Mouse (Mus musculus) neural tube, embryonic 10.5 days (tissue): ENCODE results near the gene Mylk.
"Not testable (repeated sequence)": the region's sequence is repeated elsewhere in the genome, so short reads cannot be mapped to it uniquely, and the experiment has no call there.

Experiments used
- DNase-seq: peaks from one replicate; pipeline ENCODE4 v3.0.0-alpha.2; 2017; ENCODE audit warnings: low spot score; ENCODE audit errors: extremely low spot score

Mylk gene

DNA sequence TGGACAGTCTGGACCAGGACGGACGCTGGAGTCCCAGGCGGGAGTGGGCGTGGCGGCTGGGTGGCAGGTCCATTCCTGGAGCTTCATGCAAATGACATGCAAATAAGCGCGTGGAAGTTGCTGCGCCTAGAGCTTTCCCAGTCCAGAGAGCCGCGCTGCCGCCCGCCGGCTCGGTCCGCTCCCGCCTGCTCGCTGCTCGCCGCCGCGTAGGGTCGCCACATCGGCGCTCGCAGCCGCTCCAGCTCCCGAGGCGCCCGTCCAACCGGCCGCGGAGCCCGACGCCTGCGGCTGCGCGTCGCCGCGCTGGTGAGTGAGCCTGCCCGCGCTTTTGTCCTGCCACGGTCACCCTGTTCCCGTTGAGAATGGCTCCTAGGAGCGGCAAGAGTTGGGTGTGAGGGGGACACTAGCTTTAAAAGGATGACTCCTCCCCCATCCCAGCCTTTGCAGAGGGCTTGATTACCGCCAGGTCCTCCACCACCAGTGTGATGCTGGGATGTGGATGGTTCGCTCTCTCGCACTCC is at the start of gene Mylk:
Mylk (plus strand) TSS at position 146 of the 521 bp plus-strand sequence.
- peak; percentile 88 for DNase-seq

- DNase-seq: not testable (repeated sequence)
Observed at GRCm38 (mm10) chr16:34698721-34699120, 46.3 kb upstream of the Mylk start.

- peak; percentile 64 for DNase-seq
Observed at GRCm38 (mm10) chr16:34700165-34700827, 44.7 kb upstream of the Mylk start.

DNA sequence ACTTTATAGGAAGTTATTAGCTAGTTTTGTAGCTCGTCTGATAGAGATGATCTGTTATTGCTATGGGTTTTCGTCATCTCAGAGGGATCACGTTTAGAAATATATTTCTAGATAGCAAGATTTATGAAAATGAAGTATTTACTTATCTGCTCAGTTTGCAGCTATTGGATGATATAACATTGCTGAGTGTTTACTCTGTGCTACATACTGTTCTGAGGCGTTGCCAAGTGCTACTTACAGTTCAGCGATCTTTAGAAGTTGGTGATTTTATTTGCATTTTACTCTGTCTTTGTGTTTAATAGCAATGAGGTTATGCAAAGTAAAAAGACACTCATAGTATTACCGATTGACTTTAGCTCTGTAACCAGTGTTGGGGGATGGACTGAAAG is 44.2 kb upstream of the Mylk start:
- no peak for DNase-seq

DNA sequence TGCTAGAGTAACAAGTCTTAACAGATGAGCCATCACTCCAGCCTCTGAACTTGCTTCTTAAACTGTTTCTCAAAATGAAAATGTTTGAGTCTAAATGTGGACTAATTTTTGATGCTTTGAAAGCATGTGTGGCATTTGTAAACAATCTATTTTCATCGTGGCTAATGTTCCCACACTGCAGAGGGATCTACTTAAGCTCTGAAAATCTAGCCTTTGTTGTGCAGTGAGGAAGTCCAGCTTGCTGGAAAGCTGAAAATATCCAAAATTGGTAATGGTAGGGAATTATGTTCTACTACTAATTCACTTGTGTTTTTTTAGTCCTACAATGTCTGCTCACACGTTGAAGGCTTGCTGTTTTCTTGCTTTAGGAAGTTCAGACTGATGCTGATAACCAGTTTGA is 39.0 kb upstream of the Mylk start:
- DNase-seq: no peak

DNA sequence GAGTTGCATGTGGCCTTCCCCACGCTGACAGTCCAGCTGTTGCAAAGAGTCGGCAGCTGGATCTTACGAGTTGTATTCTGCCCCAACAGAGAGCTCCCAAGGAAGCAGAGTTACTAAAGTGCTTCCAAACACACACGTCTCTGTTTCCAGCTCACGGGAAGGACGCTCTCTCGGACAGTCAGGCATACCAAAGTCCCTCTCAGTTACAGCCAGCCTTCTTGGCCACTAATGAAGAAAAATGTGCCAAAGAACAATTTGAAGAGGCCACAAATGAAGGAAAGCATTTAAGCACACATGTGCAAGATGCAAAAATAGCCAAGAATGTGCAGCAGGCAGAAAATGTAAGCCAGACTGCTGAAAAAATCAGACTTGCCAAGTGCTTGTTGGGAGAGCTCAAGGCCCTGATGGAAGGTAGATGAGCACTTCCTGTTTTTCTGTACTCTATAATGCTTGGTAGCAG is 38.5 kb upstream of the Mylk start:
- no peak for DNase-seq

DNA sequence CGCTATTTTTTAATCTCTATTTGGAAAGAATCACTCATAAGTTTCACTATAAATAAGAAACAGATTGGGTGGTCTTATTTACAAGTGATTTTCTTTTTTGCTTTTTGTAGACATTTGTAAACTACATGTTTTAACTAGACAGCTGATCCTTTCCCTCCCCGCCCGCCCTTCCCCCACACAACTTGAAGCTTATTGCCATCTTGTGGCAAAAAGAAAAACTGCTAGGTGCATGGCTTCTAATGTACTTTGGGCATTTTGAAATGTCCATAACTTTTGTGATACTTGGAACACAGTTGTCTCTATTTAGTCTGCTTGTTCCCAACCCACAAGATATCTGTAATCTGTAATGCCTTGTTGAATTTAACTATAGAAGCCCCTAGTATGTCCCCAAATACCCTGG is 33.5 kb upstream of the Mylk start:
- DNase-seq: no peak

- DNase-seq: no peak
Observed at GRCm38 (mm10) chr16:34725156-34725555, 19.9 kb upstream of the Mylk start.

DNA sequence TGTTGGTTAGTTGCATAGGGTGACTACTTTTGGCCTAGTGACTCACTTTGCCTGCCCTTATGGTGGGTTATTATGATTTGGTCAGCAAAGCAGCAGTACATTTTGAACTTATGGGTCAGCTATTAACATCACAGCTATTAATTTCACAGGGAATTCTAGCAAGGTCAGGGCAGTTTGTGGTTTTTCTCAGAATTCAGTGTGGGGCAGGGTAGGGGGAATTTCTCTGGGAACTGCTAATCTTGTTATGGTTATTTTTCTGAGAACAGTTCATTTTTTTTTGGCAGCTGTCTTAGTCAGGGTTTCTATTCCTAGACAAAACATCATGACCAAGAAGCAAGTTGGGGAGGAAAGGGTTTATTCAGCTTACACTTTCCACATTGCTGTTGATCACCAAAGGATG is 16.4 kb upstream of the Mylk start:
- not testable (repeated sequence) for DNase-seq

GRCm38 (mm10) chr16:34729371-34729770 is 15.6 kb upstream of the Mylk start:
- no peak for DNase-seq

DNA sequence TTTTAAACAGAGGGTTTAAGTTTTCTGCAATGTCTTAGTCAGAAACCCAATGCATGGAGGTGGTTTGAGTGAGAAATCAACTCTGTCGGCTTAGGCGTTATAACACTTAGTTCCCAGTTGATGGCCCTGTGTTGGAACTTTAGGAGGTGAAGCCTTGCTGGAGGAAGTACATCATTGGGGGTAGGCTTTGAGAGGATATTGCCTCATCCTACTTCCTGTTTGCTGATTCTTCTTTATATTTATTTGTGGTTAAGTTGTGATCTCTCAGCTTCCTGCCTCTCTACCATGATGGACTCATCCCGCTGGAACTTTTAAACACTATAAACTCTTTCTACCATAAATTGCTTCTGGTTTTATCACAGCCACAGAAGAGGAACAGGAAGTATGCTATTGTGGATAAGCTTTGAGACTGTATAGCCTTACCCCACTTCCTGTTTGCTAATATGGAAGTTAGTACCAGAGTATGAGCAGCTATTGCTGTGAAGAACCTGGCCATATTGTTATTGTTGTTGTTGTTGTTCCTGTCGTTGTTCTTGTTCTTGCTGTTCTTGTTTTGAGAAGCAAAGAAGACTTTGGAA is 6.3 kb upstream of the Mylk start:
- no peak for DNase-seq

DNA sequence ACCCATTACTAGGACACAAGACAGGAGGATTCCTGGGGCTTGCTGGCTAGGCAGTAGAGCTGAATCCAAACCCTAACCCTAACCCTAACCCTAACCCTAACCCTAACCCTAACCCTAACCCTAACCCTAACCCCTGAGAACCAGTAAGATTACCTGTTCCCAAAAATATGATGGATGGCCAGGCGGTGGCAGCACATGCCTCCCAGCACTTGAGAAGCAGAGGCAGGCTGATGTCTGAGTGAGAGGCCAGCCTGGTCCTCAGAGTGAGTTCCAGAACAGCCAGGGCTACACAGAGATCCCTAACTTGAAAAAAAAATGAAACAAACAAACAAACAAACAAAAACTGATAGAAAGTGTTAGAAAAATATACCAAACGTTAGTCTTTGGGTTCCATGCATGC is 2.1 kb upstream of the Mylk start:
- DNase-seq: no peak

- peak; percentile 42 for DNase-seq
Observed at GRCm38 (mm10) chr16:34748081-34748720, 3.2 kb downstream of the Mylk start.

DNA sequence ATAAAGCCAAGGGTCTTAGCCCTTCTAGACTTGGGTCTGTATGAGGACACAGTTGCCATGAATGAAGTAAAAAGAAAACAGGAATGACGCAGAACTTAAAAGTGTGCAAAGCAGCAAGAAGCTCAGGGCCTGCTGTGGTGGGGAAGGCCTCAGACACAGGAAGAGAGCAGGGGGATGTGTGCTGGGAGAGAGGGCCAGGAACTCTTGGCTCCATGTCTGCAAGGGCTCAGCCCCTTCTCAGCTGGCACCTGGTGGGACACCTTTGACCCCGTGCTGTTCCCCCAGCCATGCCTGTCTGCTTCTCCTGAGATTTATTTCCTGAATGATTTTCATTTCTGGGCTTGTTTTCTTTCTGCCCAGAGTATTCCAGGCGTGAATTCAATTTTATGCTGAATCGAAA is 4.5 kb downstream of the Mylk start:
- peak; percentile 34 for DNase-seq

GRCm38 (mm10) chr16:34752026-34752425 is 7.0 kb downstream of the Mylk start:
- no peak for DNase-seq

DNA sequence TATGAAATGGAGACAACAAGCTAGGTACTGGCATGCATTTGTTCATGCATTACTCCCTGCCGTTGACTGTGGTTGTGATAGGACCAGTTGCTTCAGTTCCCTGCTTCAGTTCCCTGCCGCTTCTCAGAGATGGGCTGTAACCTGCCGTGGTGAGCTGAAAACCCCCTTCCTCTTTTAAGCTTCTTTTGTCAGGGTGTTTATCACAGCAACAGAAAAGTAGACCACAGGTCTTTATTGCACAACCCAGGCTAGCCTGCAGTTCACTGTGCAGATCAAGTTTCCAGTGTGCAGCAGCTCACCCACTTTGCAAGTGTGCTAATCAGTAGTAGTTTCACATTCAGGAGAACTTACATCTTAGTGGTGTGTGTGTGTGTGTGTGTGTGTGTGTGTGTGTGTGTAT is 8.0 kb downstream of the Mylk start:
- DNase-seq: no peak

DNA sequence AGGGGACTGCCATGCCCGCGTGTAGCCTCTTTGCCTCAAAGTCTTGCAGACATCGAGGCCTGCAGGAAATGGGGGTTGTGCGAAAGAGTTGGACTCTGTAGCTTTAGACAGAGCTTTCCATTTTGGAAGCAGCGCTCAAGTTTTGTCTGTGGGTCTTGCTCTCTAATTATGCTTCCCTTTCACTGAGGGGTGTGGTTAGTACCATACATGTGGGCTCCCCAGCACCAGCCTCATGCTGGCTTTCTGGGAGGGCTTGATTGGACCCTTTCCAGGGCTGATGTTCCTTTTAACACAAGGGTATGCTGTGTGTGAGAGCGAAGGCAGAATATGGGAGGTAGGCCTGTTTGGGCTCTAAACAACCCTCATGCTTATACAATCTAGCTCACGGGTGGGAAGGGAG is 12.0 kb downstream of the Mylk start:
- no peak for DNase-seq

DNA sequence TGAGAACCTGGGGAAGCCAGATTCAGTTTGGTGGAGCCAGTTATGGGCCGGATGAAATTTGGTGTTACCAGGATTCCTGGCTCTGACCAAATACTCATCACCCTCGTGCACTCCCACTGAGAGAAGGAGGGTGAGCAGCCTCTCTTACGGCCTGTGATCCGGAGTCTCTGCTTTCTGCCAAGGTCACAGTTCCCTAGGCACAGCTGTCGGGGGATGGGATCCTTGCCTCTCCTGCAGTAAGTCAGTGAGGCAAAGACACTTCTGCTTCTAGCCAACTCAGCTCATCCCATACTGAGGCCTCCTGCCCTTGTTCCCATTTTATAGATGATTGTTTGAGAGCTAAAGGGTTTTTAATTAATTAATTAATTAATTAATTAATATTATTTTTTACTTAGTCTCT is 13.2 kb downstream of the Mylk start:
- no peak for DNase-seq

- no peak for DNase-seq
Observed at GRCm38 (mm10) chr16:34763959-34764591, 19.1 kb downstream of the Mylk start.

- DNase-seq: no peak
Observed at GRCm38 (mm10) chr16:34765666-34766065, 20.7 kb downstream of the Mylk start.

DNA sequence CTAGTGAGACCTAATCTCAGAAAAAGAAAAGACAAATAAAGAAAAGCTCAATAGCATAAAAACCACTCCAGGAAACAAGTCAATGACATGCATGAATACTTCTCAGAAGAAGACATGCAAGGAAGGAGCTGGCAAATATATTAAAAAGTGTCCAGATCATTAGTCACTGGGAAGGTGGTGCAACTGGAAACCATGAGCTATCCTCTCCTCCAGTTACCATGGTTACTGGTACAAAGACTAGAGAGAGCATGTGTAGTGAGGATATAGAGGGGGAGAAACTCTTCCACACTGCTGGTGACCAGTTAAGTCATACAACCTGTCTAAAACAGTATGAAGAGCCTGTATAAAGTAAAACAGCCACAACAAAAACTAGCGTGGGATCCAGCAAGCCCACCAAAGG is 21.2 kb downstream of the Mylk start:
- no peak for DNase-seq

- DNase-seq: no peak
Observed at GRCm38 (mm10) chr16:34767443-34767842, 22.4 kb downstream of the Mylk start.
